Mouse (Mus musculus) thymus, postnatal 4 days (tissue): ENCODE measurements around the gene Plekhg5.
A peak's percentile ranks its signal among the peaks of the same experiment; 100 is the strongest.

Experiments used
- DNase-seq: peaks from one replicate; pipeline ENCODE4 v3.0.0; 2021

Plekhg5 gene

DNA sequence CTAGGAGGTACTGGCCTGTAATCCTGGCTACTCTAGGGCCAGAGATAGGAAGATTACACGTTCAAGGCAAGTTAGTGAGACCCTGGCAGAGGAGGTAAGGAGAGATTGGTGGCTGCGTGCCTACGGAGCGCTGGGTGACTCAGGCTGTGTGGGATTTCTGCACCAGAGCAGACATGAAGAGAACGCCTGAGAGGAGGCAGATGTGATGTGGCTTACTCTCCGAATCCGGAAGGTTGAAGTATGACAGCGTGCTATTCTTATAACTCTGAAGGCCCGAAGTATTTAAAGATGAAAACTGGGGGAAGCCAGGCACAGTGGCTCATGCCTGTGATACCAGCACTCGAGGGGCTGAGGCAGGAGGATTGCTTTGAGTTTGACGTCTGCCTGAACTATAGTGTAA is 28.2 kb downstream of the Plekhg5 start:
- DNase-seq: no peak

DNA sequence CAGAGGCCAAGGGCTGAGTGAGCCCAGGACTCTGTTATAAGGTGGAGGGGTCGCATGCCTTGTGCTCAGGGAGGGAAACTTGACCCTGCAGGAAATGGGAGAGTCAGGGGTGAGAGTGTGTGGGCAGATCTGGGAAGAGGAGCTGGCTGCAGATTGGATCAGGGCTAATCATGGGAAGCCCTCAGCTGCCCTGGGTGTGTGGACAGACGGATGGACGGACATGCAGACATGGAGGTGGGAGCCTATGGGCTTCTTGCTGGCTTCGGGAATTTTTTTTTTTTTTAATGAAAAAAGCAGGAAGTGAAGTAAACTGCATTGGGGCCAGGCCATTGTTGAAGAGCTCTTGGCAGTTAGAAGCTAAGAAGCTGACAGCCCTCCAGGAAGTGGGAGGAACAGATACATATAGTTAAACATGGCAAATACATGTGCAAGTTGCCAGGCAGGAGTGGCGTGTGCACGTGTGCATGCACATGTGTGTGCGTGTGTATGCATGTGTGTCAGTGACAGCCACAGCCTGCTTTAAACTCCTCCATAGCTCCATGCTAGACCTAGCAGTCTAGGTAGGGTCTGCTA is 28.9 kb downstream of the Plekhg5 start:
- DNase-seq: peak; percentile 10

GRCm38 (mm10) chr4:152101921-152102320 is 29.6 kb downstream of the Plekhg5 start:
- DNase-seq: peak; percentile 16

- DNase-seq: peak; percentile 95
These were observed 30.7 kb downstream of the Plekhg5 start for GRCm38 (mm10) chr4:152103025-152103424.

GRCm38 (mm10) chr4:152106746-152107145 is 34.4 kb downstream of the Plekhg5 start:
- DNase-seq: peak; percentile 31

DNA sequence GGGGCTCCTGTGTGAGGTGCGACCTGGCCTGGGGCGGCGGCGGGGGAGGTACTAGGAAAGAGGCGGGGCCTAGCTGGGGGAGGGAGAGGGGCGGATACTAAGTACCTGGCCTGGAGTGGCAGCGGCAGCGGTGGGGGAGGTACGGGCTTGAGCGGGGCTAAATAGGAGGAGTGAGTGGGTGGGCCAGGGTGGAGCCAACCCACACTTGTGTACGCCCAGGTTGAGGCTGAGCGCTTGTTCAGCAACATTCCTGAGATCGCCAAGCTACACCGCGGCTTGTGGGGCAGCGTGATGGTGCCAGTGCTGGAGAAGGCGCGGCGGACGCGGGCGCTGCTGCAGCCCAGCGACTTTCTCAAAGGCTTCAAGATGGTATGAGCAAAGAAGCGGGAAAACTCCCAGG is 35.2 kb downstream of the Plekhg5 start:
- DNase-seq: peak; percentile 64

DNA sequence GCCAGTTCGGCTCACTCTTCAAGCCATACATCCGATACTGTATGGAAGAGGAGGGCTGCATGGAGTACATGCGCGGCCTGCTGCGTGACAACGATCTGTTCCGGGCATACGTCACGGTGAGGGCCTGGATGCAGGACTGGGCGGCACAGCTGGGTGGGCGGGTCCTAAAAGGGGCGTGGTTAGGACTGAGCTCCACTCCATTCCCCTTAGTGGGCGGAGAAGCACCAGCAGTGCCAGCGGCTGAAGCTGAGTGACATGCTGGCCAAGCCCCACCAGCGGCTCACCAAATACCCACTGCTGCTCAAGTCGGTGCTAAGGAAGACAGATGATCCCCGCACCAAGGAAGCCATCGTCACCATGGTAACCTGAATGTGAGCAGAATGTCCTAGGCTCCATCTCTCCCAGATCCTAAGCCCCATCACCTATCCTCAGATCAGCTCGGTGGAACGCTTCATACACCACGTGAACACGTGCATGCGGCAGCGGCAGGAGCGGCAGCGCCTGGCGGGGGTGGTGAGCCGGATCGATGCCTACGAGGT is 35.7 kb downstream of the Plekhg5 start:
- peak; percentile 49 for DNase-seq

GRCm38 (mm10) chr4:152108673-152109072 is 36.4 kb downstream of the Plekhg5 start:
- no peak for DNase-seq

- DNase-seq: no peak
These were observed 37.2 kb downstream of the Plekhg5 start for GRCm38 (mm10) chr4:152109509-152109908.

GRCm38 (mm10) chr4:152110689-152111088 is 38.4 kb downstream of the Plekhg5 start:
- DNase-seq: no peak

- DNase-seq: no peak
These were observed 40.0 kb downstream of the Plekhg5 start for GRCm38 (mm10) chr4:152112329-152112728.

DNA sequence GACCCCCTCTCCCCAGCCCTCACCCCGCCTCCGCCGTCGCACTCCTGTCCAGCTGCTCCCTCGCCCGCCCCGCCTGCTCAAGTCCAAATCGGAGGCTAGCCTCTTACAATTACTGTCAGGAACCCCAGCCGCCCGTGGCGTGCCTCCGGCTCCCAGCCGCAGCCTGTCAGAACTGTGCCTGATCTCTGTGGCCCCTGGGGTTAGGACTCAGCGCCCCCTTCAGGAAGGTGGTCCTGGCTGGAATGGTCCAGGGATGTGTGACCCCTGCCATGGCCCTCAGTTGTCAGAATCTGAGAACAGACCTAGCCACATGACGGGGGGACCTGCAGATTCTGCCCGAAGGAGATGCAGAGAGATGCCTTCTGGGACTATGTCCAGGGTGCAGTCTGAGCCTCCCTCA is 41.8 kb downstream of the Plekhg5 start:
- DNase-seq: peak; percentile 40

GRCm38 (mm10) chr4:152115921-152116612 is 43.8 kb downstream of the Plekhg5 start, which contains the start of gene Tnfrsf25:
Tnfrsf25 (plus strand) TSS chr4:152115934.
- peak; percentile 88 for DNase-seq

- no peak for DNase-seq
These were observed 45.2 kb downstream of the Plekhg5 start for GRCm38 (mm10) chr4:152117538-152117937.

DNA sequence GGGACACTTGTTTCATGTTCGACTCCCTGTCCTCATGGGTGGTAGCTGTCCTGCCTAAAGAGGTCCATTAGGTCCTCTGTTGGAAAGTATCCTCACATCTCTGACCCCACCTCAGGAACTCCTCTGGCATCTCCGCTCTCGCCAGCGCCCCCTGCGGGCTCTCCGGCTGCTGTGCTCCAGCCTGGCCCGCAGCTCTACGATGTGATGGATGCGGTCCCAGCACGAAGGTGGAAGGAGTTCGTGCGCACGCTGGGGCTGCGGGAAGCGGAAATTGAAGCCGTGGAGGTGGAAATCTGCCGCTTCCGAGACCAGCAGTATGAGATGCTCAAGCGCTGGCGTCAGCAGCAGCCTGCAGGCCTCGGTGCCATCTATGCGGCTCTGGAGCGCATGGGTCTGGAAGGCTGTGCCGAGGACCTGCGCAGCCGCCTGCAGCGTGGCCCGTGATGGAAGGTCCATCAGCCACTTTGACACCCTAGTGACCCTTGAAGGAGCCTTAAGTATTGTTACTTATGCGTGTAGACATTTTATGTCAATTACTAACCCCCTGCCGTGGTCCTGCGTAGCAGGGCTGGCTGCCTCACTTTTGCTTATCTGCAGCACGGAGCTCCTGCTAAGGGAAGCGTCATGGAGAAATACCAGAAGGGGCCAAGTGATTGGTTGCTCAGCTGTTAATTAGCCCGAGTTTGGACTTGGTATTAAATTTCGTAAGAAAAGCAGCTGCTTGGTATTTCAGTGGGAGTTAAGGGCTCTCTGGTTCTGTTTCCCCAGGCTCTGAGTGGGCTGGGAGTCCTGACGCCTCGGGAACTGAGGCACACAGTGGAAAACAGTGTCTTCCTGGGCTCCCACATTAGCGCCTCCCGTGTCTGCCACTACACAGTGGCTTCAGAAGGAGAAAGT is 47.3 kb downstream of the Plekhg5 start:
- DNase-seq: peak; percentile 89

GRCm38 (mm10) chr4:152120311-152121182 is 48.2 kb downstream of the Plekhg5 start:
- DNase-seq: peak; percentile 72

DNA sequence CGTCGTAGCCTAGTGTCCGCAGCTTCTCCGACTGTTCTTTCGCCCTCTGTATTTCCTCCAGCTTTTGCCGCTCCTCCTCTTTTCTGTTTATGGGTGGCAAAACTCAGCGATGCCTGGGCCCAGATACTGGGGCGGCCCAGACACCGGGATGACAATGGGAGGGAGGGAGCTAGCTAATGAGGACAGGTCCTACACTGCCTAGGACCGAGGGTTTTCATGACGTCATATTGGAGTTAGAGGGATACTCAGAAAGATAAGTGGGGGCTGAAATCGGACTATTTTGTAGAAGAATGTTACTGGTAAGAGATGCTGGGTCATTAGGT is 48.8 kb downstream of the Plekhg5 start:
- no peak for DNase-seq

DNA sequence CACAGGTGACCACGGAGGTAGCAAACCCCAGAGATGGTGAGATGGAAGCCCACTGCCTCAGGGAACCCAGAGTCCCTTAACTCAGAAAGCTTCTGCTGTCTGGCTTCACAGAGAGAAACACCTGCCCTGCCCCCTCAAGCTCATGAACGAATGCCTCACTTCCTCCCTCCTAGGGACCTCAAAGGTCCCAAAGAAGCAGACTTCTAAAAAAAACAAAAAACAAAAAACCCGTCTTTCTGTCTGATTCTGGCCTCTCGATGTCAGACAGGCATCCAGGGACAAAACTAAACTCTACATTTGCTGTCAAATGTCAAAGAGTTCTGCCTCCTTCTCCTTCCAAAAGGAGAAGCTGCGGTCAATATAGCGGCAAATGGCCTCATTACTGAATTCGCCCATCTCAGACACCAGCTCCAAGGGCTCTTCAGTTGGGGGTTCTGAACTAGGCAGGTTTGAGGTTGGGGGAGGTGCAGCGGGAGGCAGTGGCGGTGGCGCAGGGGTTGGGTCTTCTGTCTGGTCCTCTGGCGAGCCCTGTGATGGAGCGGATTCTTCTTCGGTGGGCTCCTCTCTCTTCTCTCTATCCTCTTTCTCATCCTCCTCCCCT is 52.2 kb downstream of the Plekhg5 start:
- peak; percentile 54 for DNase-seq

DNA sequence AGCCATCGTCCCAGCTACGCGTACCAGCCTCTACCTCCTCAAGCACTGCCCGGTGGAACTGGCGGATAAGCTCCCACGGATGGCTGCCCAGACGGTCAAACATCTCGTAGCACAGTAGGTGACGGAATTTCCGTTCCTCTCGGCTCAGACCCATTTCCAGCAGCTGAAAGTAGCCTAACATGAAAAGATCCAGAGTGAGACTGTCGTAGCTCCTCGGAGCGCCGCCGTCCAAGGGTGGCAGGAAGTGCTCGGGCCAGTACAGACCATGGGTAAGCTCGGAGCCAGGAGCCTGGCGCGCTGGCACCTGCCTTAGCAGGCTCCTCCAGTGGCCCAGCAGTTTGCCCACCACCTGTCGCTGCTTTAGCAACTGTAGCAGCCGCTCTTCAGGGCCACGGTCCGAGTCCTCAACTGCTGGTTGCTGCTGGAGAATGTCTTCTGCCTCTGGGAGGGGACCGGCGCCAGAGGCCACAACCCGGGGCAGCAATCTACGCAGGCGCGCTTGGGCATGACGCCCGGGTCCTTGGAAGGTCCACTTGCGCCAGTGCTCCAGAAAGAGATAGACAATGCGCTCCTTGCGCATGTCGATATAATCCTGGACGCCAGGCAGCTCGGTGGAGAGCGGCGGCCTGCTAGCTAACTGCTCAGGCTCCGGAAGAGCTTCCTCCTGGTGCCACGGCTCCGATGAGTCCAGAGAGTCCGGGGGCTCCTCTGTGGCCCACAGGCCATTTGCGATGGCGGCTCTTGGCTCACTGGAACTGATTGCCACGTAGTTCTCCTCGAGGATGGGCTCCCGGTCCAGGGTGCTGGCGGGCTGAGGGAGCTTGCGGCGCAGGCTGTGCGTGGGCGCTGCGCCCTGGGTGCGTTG is 53.1 kb downstream of the Plekhg5 start:
- peak; percentile 50 for DNase-seq

DNA sequence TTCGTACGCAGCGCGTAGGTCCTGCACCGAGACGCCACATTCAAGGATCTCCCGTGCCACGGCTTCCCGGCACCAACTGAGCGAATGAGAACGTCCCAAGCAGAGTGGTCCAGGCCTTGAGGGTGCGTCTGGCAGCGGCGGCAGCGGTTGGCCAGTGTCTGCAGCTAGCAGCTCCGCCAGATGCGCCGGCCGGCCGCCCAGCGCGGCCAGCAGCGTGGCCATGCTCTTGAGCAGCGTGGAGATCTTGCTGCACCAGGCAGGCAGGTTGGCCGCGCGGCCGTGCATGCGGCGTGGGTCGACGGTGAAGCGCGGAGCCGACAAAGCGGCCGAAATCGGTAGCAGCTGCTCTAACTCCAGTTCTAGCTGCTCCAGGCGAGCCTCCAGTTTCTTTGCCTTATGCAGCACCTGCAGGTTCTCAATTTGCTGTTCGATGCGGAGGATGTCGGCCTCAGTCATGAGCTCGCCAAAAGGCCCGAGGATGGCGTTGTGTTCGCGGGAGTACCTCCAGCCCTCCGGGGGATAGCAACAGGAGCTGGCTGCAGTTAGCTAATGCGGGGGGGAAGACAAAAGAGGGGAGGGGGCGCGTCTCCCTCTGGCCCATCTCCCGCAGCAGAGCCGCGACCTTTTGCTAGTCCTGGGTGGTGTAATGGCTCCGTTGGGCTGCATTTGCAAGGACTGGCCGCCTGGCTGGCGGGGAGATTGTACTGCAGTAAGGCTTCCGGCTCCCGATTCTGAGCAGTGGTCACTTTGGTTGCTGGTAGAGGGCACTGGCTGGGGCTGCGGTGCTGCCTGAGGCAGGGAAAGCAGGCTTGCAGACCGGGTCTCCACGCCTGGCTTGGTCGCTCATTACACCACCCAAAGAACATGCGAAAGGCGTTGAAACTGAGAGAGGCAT is 54.0 kb downstream of the Plekhg5 start:
- DNase-seq: peak; percentile 49
